ENCODE assay signal across 29 mouse cellular contexts in genomic region chr12:74315221-74315620, GRCm38 (mm10). TPM values are rescaled to one million over a fixed set of nuclear protein-coding genes. Genes with fewer than 3 reads are reported as not detected.
"Had no signal": no experiment of that assay in that cellular context is flagged by ENCODE, and none has a peak within 500 bp of the region (broad histone marks: within the 10 kb centered on the region; RNA-seq: fewer than 3 reads in every experiment).

No protein-coding gene starts in this region.

- H3K36me3 ChIP-seq: limb, embryonic 15.5 days; midbrain, embryonic 12.5 days; midbrain, embryonic 15.5 days; neural tube, embryonic 12.5 days; neural tube, embryonic 15.5 days had no signal

- DNase-seq: kidney, postnatal 25 days; layer of hippocampus, adult 9-11 months; liver, postnatal 0 days; lung, embryonic 14.5 days; right cerebral cortex, adult 18-20 months; thymus, adult 18-20 months; thymus, postnatal 36 days had no signal

- H3K4me3 ChIP-seq: layer of hippocampus, adult 2 months; limb, embryonic 15.5 days; midbrain, embryonic 12.5 days; midbrain, embryonic 15.5 days; neural tube, embryonic 12.5 days; neural tube, embryonic 15.5 days had no signal

- ATAC-seq: liver, postnatal 0 days; lung, postnatal 0 days; midbrain, embryonic 15.5 days had no signal

- H3K27me3 ChIP-seq: midbrain, embryonic 12.5 days; midbrain, embryonic 15.5 days; neural tube, embryonic 12.5 days; neural tube, embryonic 15.5 days had no signal

- H3K4me1 ChIP-seq: neural tube, embryonic 12.5 days had no signal

- H3K9me3 ChIP-seq: limb, embryonic 15.5 days; midbrain, embryonic 12.5 days; midbrain, embryonic 15.5 days; neural tube, embryonic 12.5 days; neural tube, embryonic 15.5 days had no signal

- H3K4me2 ChIP-seq: limb, embryonic 15.5 days; liver, embryonic 11.5 days; lung, embryonic 14.5 days; midbrain, embryonic 12.5 days; midbrain, embryonic 15.5 days; neural tube, embryonic 12.5 days; neural tube, embryonic 15.5 days had no signal

- H3K9ac ChIP-seq: limb, embryonic 15.5 days; liver, embryonic 14.5 days; liver, postnatal 0 days; lung, embryonic 14.5 days; midbrain, embryonic 12.5 days; midbrain, embryonic 15.5 days; neural tube, embryonic 12.5 days; neural tube, embryonic 15.5 days had no signal

- H3K27ac ChIP-seq: layer of hippocampus, adult 2 months; limb, embryonic 15.5 days; liver, embryonic 14.5 days; macrophage; midbrain, embryonic 12.5 days; midbrain, embryonic 15.5 days; neural tube, embryonic 12.5 days; neural tube, embryonic 15.5 days had no signal

RNA-seq across cellular contexts. Expression of gene Gm11042, which starts 1.0 kb away (rescaled TPM):
- total RNA-seq: layer of hippocampus, adult 2 months; layer of hippocampus, postnatal 25 days; left cerebral cortex, adult 18-20 months; left cerebral cortex, postnatal 25 days; megakaryocyte, adult 5-6 weeks had no signal
- polyA plus RNA-seq: kidney, embryonic 16.5 days; large intestine, adult 2 months; limb, embryonic 11.5 days; limb, embryonic 15.5 days; liver, embryonic 11.5 days; liver, embryonic 14.5 days; liver, postnatal 0 days; lung, embryonic 14.5 days; lung, postnatal 0 days; macrophage; midbrain, embryonic 12.5 days; midbrain, embryonic 15.5 days; neural tube, embryonic 12.5 days; neural tube, embryonic 15.5 days; small intestine, adult 2 months; spleen, adult 2 months; stomach, embryonic 16.5 days; testis, adult 2 months; urinary bladder, adult 2 months had no signal
